Mouse (Mus musculus): ENCODE results near the gene Wdr63.

DNA sequence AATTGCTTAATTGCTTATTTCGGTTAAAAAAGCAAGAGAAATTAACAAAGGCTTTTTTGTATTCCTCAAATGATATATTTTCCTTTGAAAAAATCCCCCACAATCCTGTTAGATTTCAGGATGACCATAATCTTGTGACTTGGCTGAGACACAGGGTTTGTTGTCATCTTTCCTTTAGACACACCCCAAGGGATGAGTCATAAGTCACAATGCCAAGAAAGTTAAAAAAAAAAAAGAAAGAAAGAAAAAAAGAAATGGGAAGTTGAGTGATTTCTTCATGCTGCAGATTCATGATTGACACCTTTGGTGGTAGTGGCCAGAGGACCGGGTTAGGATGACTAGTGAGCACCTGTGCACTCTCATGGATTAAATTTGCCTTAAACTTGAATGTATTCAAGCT, 2.4 kb upstream of the Wdr63 start:
- TF ChIP-seq CTCF (IDR thresholded peaks at IDR 0.05; ENCODE audit: low read depth, low read length) (no peak), POLR2A (IDR thresholded peaks at IDR 0.05; ENCODE audit: extremely low read depth, insufficient read depth, low read length) (no peak)

Measured in liver, adult 2 months (tissue).